Mouse (Mus musculus) A20 (cell line): ENCODE data around the gene Actb.

Experiments
- DNase-seq: peaks from one replicate; pipeline ENCODE4 v3.0.0-alpha.2; 2011; ENCODE audit warnings: low read depth, low spot score

Gene Actb

GRCm38 (mm10) chr5:142906532-142907047 is at the start of gene Actb:
Actb (minus strand) TSS chr5:142906754.
- DNase-seq = peak; percentile 95

- DNase-seq = no peak
Measured at GRCm38 (mm10) chr5:142953641-142954040, 47.1 kb upstream of the Actb start.

GRCm38 (mm10) chr5:142950405-142950804 is 43.9 kb upstream of the Actb start:
- no peak for DNase-seq

DNA sequence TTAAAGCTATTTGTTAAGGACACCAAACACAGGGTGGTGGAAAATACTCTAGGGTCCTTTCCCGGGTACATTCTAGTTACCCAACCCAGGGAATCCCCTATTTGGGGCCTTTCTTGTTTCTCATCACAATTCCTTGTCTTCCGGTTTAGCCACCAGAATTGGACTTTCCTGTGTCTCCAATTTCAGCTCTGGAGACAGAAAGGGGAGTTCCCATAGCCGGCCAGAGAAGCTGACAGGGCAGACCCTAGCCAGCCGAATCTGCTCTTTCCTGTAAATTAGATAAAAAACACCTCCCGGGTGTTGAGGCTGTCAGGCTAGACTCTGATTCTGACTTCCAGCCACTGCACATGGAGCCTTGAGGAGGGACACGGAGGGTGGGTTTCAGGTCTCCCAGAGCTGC is 43.0 kb upstream of the Actb start:
- no peak for DNase-seq

- peak; percentile 47 for DNase-seq
Measured at GRCm38 (mm10) chr5:142947460-142947859, 40.9 kb upstream of the Actb start.

DNA sequence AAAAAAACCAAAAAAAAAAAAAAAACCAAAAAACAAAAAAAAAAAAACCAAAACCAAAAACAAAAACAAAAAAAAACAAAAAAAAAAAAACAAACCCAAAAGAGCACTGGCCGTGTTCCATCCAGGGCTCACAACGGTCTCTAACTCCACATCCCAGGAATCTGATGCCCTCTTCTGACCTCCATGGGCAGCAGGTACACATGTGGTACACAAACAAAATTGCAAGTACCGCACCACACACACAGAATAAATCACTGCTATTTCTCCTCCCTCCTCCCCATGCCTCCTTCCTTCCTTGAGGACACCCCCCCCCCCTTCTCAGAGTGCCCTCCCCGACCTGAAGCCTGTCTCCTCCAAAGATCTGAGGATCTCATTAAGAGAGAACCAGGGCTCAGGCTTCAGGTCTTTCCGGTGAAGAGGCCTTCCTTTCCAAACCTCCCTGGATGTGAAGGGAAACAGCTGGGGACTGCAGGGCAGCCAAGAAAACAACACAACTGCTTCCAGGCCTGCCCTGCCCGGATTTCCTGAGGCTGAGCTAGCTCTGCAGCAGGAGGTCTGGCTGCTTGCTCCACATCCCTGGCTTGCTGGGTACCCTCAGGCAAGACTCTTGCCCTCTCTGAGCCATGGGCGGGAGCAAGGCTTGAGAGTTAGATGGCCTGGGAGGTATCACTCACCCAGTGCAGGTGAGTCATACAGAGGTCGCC is 38.6 kb upstream of the Actb start:
- no peak for DNase-seq

DNA sequence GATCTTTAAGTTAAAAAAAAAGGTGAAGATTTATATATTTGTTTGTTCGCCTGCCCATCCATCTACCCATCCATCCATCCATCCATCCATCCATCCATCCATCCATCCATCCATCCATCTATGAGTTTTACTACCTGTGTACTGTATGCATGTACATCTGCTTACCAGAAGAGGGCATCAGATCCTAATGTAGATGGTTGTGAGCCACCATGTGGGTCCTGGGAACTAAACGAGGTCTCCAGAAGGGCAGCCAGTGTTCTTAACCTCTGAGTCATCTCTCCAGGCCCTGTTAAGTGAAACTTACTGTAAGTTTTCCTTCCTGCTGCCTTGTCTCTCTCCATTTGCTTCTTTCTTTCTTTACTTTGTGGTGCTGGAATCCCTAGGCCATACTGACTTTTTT is 33.8 kb upstream of the Actb start:
- no peak for DNase-seq

GRCm38 (mm10) chr5:142937956-142938727 is 31.6 kb upstream of the Actb start:
- DNase-seq = peak; percentile 67

- DNase-seq = peak; percentile 85
Measured at GRCm38 (mm10) chr5:142936336-142936719, 29.8 kb upstream of the Actb start.

DNA sequence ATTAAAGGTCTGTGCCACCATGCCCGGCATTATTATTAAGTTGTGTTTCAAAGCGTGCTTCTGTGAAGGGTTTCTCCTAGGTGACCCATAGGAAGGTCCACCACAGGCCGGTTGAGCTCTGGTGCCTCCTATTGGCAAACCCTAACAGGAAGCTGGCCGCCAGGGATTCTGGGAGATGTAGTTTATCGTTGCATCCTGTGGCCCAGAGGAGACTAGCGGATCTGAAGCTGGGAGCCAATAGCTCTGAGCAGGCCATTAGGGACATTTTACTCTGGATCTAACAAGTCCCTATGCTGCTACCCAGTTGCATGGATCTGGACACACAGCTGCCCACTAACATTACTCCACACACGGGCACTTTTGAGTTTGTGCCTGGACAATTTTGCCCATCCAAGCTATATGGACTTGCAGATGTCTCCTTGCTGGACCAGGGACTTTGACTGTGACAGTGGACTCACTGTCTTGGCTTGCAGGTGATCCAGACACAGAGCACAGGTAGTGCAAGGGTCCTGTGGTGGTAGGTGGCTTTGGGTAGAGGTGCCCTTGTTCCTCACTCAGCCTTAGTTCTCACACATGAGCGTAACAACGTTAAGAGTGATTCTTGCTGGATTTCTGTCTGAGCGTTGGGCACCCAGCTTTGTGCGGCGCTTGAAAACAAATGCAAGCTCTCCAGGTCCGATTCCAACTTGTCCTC is 29.2 kb upstream of the Actb start:
- peak; percentile 90 for DNase-seq

GRCm38 (mm10) chr5:142932731-142933130 is 26.2 kb upstream of the Actb start:
- DNase-seq = no peak

GRCm38 (mm10) chr5:142932084-142932685 is 25.6 kb upstream of the Actb start:
- peak; percentile 91 for DNase-seq

DNA sequence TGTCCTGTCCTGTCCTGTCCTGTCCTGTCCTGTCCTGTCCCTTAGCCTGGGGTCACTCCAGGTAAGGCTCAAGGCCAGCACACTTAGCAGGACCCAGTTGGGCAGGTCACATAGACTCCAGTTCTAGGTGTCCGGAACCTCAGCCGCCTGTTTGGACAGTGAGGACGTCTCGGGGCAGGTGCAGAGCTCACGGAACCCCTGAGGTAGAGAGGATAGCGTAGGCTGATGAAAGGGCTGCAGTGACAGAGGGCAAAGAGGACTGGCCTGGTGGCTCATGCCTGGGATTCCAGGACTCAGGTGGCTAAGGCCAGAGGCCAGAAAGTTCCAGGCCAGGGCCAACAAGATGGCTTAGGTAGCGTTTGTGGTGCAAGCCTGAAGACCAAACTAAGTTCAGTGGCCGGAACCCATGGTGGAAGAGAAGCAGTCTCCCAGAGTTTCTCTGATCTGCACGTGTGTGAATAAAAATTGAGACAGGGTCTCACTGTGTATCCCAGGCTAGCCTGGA is 24.7 kb upstream of the Actb start:
- no peak for DNase-seq

DNA sequence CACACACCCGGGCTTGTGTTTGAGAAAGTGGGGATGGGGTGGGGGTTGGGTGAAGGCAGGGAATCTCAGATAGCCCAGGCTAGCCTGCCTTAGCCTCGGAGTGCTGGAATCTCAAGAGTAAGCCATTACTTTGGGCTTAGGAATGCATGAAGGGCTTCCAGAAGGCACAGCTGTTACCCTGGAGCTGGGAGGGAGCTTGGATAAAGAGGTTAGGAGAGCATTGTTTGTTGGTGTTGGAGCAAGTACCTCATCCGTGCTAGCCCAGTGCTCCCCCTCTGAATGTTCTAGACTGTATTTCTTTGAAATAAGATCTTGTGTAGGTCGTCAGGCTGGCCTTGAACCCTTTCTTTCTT is 22.8 kb upstream of the Actb start:
- no peak for DNase-seq

DNA sequence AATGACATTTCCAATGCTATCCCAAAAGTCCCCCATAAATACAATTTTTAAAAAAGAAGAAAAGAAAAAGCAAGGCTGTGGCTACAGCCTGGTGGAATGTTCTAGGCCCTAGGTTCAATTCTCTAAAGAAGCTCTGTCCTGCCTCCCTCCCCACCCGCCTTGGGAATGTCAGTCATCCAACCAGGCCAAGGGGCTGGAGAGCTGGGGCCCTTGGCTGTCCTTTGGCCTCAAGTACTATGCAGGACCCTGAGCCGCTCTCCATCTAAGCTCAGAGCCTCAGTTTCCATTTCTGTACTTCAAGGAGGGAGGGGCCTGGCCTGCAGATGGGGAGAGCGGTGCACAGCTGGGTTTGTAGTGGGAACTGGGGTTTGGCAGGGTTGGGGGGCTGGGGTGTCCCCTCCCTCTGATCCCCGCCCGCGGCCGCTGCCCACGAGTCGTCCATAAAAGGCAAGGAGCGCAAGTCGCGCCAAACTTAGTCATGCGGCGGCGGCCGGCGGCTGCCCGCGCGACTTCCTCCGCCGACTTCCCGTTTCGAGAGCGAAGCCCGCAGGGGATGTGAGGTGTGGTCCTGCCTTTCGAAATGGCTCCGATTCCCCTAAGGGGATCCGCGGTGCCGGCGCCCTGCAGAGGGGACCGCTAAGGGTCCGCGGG is 22.3 kb upstream of the Actb start:
- peak; percentile 95 for DNase-seq

DNA sequence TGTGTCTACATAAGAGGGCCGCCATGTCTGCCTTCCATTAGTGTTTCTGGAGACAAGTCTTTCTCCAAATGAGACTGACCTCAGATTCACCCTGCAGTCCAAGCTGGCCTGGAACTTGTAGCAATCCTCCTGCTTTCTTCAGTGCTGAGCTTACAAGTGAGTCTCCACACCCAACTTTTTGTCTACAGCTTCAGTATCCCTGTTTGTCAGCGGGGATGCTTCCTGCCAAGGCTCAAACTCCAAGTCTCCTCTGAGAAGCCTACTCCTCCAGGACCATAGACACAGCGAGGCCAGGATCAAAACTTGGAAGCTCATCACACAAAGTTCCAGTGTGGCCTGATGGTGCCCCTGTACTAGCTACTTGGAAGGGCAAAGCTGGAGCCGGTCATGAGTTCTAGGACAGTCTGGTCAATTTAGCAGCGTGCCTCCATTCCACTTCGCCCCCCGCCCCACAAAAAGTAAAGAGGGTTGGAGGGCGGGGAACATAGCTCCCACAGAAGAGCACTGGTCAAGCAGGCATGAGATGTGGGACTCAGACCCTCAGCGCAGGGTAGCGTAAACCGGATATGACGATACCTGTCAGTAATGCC is 20.9 kb upstream of the Actb start:
- DNase-seq = no peak

DNA sequence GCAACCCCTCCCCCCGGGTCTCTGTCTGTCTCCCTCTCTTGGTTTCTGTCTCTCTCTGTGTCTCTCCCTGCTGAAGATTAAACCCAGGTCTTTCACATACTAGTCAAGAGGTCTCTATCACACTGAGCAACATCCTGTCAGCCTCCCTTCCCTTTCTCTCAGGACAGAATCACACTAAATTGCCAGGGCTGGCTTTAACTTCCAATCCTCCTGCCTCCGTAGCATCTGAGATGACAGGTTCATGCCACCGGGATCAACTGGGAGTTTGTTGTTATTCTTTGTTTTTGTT is 20.3 kb upstream of the Actb start:
- no peak for DNase-seq

DNA sequence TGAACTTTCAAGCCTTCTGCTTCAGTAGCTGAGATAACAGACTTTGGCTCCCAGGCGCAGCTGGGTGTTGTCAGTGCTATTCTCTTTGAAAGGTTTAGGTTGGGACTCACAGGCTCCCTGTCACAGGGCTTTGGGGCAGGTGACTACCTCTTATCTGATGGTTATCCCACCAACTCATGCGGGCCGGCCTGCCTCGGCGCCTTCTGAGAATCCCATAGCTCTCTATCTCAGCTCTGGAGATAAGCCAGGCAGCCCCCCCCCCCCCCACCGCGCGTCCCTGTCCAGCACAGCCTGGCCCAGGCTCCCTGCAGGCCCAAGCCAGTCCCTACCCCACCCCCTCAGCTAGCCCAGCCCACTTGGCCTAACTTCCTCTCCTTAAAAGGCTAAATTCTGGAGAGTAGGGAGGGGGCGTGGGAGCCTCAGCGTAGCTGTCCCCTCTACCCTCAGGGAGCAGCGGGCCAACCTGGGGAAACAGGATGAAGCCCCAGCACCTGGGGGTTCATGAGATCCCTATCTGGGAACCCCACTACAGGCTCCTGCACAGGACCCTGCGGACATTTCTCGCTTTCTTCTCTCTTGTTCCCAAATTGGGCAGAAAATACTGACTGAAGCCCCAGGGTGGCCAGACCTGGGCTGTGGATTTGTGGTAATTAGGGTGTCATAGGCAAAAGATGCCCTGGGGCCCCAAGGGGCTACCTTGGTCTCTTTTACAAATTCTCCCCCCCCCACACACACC is 19.8 kb upstream of the Actb start:
- no peak for DNase-seq

DNA sequence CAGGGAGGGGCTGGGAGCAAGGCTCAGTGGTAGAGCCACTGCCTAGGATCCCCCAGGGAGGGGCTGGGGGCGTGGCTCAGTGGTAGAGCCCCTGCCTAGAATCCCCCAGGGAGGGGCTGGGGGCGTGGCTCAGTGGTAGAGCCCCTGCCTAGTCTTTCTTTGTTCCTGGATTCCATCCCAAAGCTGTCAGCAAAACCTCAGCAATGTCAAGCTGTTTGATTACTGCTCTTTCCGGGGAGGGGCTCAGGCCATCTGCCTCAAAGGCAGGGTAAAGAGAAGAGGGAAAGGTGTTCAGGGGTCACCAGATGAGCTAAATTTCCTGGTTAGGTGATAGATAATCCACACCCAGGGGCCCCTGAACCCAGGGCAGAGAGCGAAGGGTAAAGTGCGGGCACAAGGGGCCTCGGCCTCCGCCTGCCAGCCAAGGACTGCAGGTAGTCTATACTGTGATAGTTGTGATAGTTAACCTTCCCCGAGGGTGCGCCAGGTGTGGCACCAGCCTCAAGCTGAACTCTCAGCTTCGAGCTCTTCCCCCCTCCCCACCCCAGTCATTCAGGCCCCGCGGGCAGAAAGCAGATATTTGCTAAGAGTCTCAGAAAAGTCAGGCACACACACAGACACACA is 17.9 kb upstream of the Actb start:
- no peak for DNase-seq

- no peak for DNase-seq
Measured at GRCm38 (mm10) chr5:142923781-142924180, 17.2 kb upstream of the Actb start.
